Mouse (Mus musculus) E14TG2a.4 (cell line): ENCODE data around the gene Mov10l1.

Experiments used
- CTCF ChIP-seq: conservative IDR thresholded peaks from 2 replicates; pipeline ENCODE4 v1.5.1; 2014; ENCODE audit warnings: low read length
- NANOG ChIP-seq: IDR thresholded peaks from 2 replicates; pipeline ENCODE4 v1.6.1; 2014; ENCODE audit warnings: borderline replicate concordance, low read length, mixed read lengths
- POU5F1 ChIP-seq: IDR thresholded peaks from 2 replicates; pipeline ENCODE4 v1.6.1; 2014; ENCODE audit warnings: low read length, borderline replicate concordance

GRCm38 (mm10) chr15:89074613-89075477 lies 92.1 kb downstream of the Mov10l1 start, which contains the start of gene Trabd:
- TF ChIP-seq CTCF: no peak
- TF ChIP-seq NANOG: no peak
- TF ChIP-seq POU5F1: no peak
